Comparison of ENCODE assay signal across 16 mouse cellular contexts in the genomic region with DNA sequence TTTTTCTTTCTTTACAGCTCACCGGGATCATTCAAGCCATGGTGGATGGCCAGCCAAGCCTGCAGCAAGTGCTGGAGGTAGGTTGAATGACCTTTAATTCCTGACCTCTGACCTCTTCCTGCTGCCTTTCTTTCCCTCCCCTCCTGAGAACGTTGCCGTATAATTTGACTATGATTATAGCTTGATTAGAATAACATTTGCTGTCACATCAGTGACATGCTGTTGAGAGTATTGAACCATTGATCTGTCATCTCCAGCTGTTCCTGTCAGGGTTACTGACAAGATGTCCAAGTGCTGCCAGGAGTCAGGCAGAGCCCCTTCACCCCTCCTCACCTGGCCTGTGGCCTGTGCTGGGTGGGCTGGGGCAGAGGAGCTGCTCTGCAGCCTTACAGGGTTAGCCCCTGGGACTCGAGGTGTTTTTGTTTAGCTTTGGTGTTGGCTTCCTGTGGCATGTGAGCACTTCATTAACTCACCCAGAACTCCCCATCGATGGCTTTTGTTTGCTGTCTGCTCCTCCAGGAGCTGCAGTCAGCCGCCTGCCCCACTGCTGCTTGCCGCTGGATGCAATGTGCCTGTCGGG. TPM values are rescaled to one million over a fixed set of nuclear protein-coding genes. Genes with fewer than 3 reads are reported as not detected.
DNase-seq lines count a peak whose midpoint lies in the region; ATAC-seq lines count a peak whose summit lies in the region.
"Had no signal": no experiment of that assay in that cellular context is flagged by ENCODE, and none has a peak within 500 bp of the region (broad histone marks: within the 10 kb centered on the region; RNA-seq: fewer than 3 reads in every experiment).

No protein-coding gene starts in this region.

- H3K4me1 ChIP-seq in forebrain, embryonic 12.5 days: peaks cover 15% of the 10 kb centered on the region
- 0 out of 2 replicates have a peak, but pooled peaks cover 4% of the 10 kb centered on the region for H3K4me1 ChIP-seq in forebrain, embryonic 11.5 days (replicated peaks; ENCODE audit: control insufficient read depth, insufficient read depth, low read length)
- peaks cover 46% of the 10 kb centered on the region for H3K4me1 ChIP-seq in embryonic facial prominence, embryonic 10.5 days
- peaks cover 9% of the 10 kb centered on the region; the same call in 1 of the 2 replicates for H3K4me1 ChIP-seq in hindbrain, embryonic 14.5 days (replicated peaks; ENCODE audit: control insufficient read depth, insufficient read depth, low read length)
- peaks cover 39% of the 10 kb centered on the region for H3K4me1 ChIP-seq in midbrain, embryonic 13.5 days (replicated peaks)
- H3K4me1 ChIP-seq: kidney, embryonic 15.5 days had no signal

- 17% methylated on average over 8 of the region's 8 CpGs for WGBS in forebrain, embryonic 12.5 days
- 31% methylated on average over 8 of the region's 8 CpGs for WGBS in forebrain, embryonic 11.5 days
- 16% methylated on average over 8 of the region's 8 CpGs for WGBS in embryonic facial prominence, embryonic 10.5 days
- 16% methylated on average over 8 of the region's 8 CpGs for WGBS in hindbrain, embryonic 14.5 days
- 19% methylated on average over 8 of the region's 8 CpGs for WGBS in midbrain, embryonic 13.5 days

- H3K9me3 ChIP-seq in forebrain, embryonic 12.5 days: no peaks in the 10 kb centered on the region
- no peaks in the 10 kb centered on the region for H3K9me3 ChIP-seq in forebrain, embryonic 11.5 days (ENCODE audit: control insufficient read depth, low read length)
- no peaks in the 10 kb centered on the region for H3K9me3 ChIP-seq in embryonic facial prominence, embryonic 10.5 days
- H3K9me3 ChIP-seq in hindbrain, embryonic 14.5 days (ENCODE audit: control insufficient read depth, low read length): no peaks in the 10 kb centered on the region
- H3K9me3 ChIP-seq in midbrain, embryonic 13.5 days: no peaks in the 10 kb centered on the region
- H3K9me3 ChIP-seq: heart, embryonic 12.5 days; kidney, embryonic 15.5 days; stomach, embryonic 15.5 days had no signal

- H3K4me2 ChIP-seq in forebrain, embryonic 12.5 days: no peak overlapping the region
- no peak overlapping the region for H3K4me2 ChIP-seq in forebrain, embryonic 11.5 days (ENCODE audit: low read depth, low read length, severe bottlenecking)
- no peak overlapping the region for H3K4me2 ChIP-seq in hindbrain, embryonic 14.5 days (replicated peaks)
- no peak overlapping the region for H3K4me2 ChIP-seq in midbrain, embryonic 13.5 days (replicated peaks)
- H3K4me2 ChIP-seq: heart, embryonic 12.5 days; kidney, embryonic 15.5 days; stomach, embryonic 15.5 days had no signal

- peaks cover 61% of the 10 kb centered on the region for H3K36me3 ChIP-seq in forebrain, embryonic 12.5 days (replicated peaks)
- H3K36me3 ChIP-seq in forebrain, embryonic 11.5 days (ENCODE audit: control insufficient read depth, insufficient read depth, low read length): peaks cover 2% of the 10 kb centered on the region; the same call in 1 of the 2 replicates
- H3K36me3 ChIP-seq in embryonic facial prominence, embryonic 10.5 days (replicated peaks): peaks cover 85% of the 10 kb centered on the region
- H3K36me3 ChIP-seq in hindbrain, embryonic 14.5 days (replicated peaks; ENCODE audit: control insufficient read depth, insufficient read depth): peaks cover 45% of the 10 kb centered on the region
- peaks cover 43% of the 10 kb centered on the region for H3K36me3 ChIP-seq in midbrain, embryonic 13.5 days

- ATAC-seq in forebrain, embryonic 12.5 days (ENCODE audit: low FRiP score): peak; percentile 39; the same call in 1 of the 2 replicates
- no peak for ATAC-seq in forebrain, embryonic 11.5 days (replicated peaks; ENCODE audit: low FRiP score)
- no peak for ATAC-seq in hindbrain, embryonic 14.5 days (ENCODE audit: low FRiP score)
- ATAC-seq in midbrain, embryonic 13.5 days: no peak
- ATAC-seq in erythroblast, adult 5-6 weeks (replicated peaks; ENCODE audit: low FRiP score, poor library complexity, severe bottlenecking): no peak
- ATAC-seq: intestine, embryonic 16.5 days; lung, postnatal 0 days had no signal

- intact Hi-C loops in gastrocnemius, postnatal 14 days (cut with DNase I; ENCODE audit: low total_unique reads): no loop called here

- H3K27me3 ChIP-seq in forebrain, embryonic 12.5 days: no peaks in the 10 kb centered on the region
- H3K27me3 ChIP-seq in forebrain, embryonic 11.5 days (ENCODE audit: control insufficient read depth, insufficient read depth, low read length): no peaks in the 10 kb centered on the region
- no peaks in the 10 kb centered on the region for H3K27me3 ChIP-seq in embryonic facial prominence, embryonic 10.5 days (replicated peaks; ENCODE audit: low read depth, poor library complexity, severe bottlenecking)
- H3K27me3 ChIP-seq in hindbrain, embryonic 14.5 days (ENCODE audit: control insufficient read depth, insufficient read depth, low read length): no peaks in the 10 kb centered on the region
- no peaks in the 10 kb centered on the region for H3K27me3 ChIP-seq in midbrain, embryonic 13.5 days
- H3K27me3 ChIP-seq: heart, embryonic 12.5 days; kidney, embryonic 15.5 days; stomach, embryonic 15.5 days had no signal

- no peak overlapping the region for H3K27ac ChIP-seq in forebrain, embryonic 12.5 days
- H3K27ac ChIP-seq in forebrain, embryonic 11.5 days (ENCODE audit: low read depth, low read length): no peak overlapping the region
- 0 out of 2 replicates have a peak overlapping the region, but pooled peaks have one; percentile 49 for H3K27ac ChIP-seq in embryonic facial prominence, embryonic 10.5 days (replicated peaks)
- no peak overlapping the region for H3K27ac ChIP-seq in hindbrain, embryonic 14.5 days
- H3K27ac ChIP-seq in midbrain, embryonic 13.5 days: peak overlapping the region; percentile 52
- H3K27ac ChIP-seq: kidney, embryonic 15.5 days; liver, embryonic 14.5 days; stomach, embryonic 15.5 days had no signal

- no peak overlapping the region for H3K4me3 ChIP-seq in forebrain, embryonic 12.5 days (replicated peaks)
- no peak overlapping the region for H3K4me3 ChIP-seq in forebrain, embryonic 11.5 days (ENCODE audit: low read depth, low read length)
- no peak overlapping the region for H3K4me3 ChIP-seq in embryonic facial prominence, embryonic 10.5 days
- no peak overlapping the region for H3K4me3 ChIP-seq in hindbrain, embryonic 14.5 days (replicated peaks; ENCODE audit: low read length)
- H3K4me3 ChIP-seq in midbrain, embryonic 13.5 days (replicated peaks): no peak overlapping the region
- H3K4me3 ChIP-seq: heart, embryonic 12.5 days; kidney, embryonic 15.5 days; stomach, embryonic 15.5 days had no signal

- no peak for DNase-seq in forebrain, embryonic 11.5 days (ENCODE audit: low spot score)
- peak; percentile 53 for DNase-seq in embryonic facial prominence, embryonic 10.5 days (ENCODE audit: low spot score)
- DNase-seq in hindbrain, embryonic 14.5 days (ENCODE audit: low spot score): no peak
- DNase-seq in lung, adult 18-20 months: no peak
- DNase-seq in gastrocnemius, postnatal 14 days: no peak
- DNase-seq: cerebellum, postnatal 10 days; layer of hippocampus, postnatal 36 days had no signal

- no peak overlapping the region for H3K9ac ChIP-seq in forebrain, embryonic 12.5 days
- no peak overlapping the region; the same call in 1 of the 2 replicates for H3K9ac ChIP-seq in forebrain, embryonic 11.5 days (ENCODE audit: low read length)
- 0 out of 2 replicates have a peak overlapping the region, but pooled peaks have one; percentile 12 for H3K9ac ChIP-seq in hindbrain, embryonic 14.5 days
- no peak overlapping the region for H3K9ac ChIP-seq in midbrain, embryonic 13.5 days (replicated peaks)
- H3K9ac ChIP-seq: heart, embryonic 12.5 days; kidney, embryonic 15.5 days; liver, embryonic 14.5 days; stomach, embryonic 15.5 days had no signal

RNA-seq across cellular contexts. Expression of gene Eri3, which starts 39.0 kb away (rescaled TPM):
- polyA plus RNA-seq in forebrain, embryonic 12.5 days (2016; fragmentation: Nextera tagmentation; extraction: Ambion mirVana): 158 and 168 TPM in 2 replicates
- polyA plus RNA-seq in forebrain, embryonic 11.5 days (2014; fragmentation: Nextera tagmentation; extraction: Ambion mirVana): 146 TPM in 2 replicates
- 121 and 132 TPM in 2 replicates for polyA plus RNA-seq in embryonic facial prominence, embryonic 10.5 days (2016; fragmentation: Nextera tagmentation; extraction: Ambion mirVana)
- polyA plus RNA-seq in hindbrain, embryonic 14.5 days (2014; fragmentation: Nextera tagmentation; extraction: Ambion mirVana): 262 and 267 TPM in 2 replicates
- 190 and 195 TPM in 2 replicates for polyA plus RNA-seq in midbrain, embryonic 13.5 days (2015; fragmentation: Nextera tagmentation; extraction: Ambion mirVana)
- 20.4 and 21.9 TPM in 2 replicates for total RNA-seq in erythroblast, adult 5-6 weeks (2015; ENCODE audit: low replicate concordance)
- total RNA-seq in erythroblast, adult 5-6 weeks (2017; ENCODE audit: low replicate concordance): 1.1 and 9.4 TPM in 2 replicates
- total RNA-seq in gastrocnemius, postnatal 14 days (2021): 10 to 100 TPM; 68.6 to 70.8 TPM

Comparison
In these comparisons a context has a peak if more than half of its experiments do, and no peak if none do; other contexts are left out.
1. H3K27ac ChIP-seq: peak in embryonic facial prominence, embryonic 10.5 days (single experiment) and midbrain, embryonic 13.5 days (single experiment); none in forebrain, embryonic 12.5 days (single experiment), forebrain, embryonic 11.5 days (single experiment) and hindbrain, embryonic 14.5 days (single experiment).